Mouse (Mus musculus) liver, postnatal 0 days (tissue): ENCODE data around the gene H2-K1. TPM values are rescaled to one million over a fixed set of nuclear protein-coding genes. Genes with fewer than 3 reads are reported as not detected.

ENCODE experiments used
- ATAC-seq: fragments of 200-750 bp; cut with Nextera tagmentation; 2 replicates; pipeline ENCODE4 v1.8.0; 2017; ENCODE audit warnings: mild to moderate bottlenecking, moderate library complexity
- DNase-seq: peaks from one replicate; pipeline ENCODE4 v3.0.0-alpha.2; 2016
- H3K27ac ChIP-seq: fragments of 300-500 bp; sonication (generic); 2 replicates; pipeline ENCODE4 v1.5.1; 2014; ENCODE audit warnings: antibody characterized with exemption, moderate library complexity, mild to moderate bottlenecking, low read depth
- H3K27me3 ChIP-seq: fragments of 300-500 bp; sonication (generic); 2 replicates; pipeline ENCODE4 v1.6.1; 2014; ENCODE audit warnings: low read length, control low read depth, mixed read lengths; ENCODE audit not compliant: insufficient read depth
- H3K36me3 ChIP-seq: fragments of 300-500 bp; sonication (generic); replicated peaks from 2 replicates; pipeline ENCODE4 v1.6.1; 2014; ENCODE audit warnings: mild to moderate bottlenecking, control low read depth, low read length, moderate library complexity, mixed read lengths; ENCODE audit not compliant: insufficient read depth
- H3K4me1 ChIP-seq: fragments of 300-500 bp; sonication (generic); 2 replicates; pipeline ENCODE4 v1.6.1; 2014; ENCODE audit warnings: antibody characterized with exemption, mild to moderate bottlenecking, control low read depth; ENCODE audit not compliant: insufficient read depth
- H3K4me2 ChIP-seq: fragments of 300-500 bp; sonication (generic); 2 replicates; pipeline ENCODE4 v1.6.1; 2014; ENCODE audit warnings: low read depth, mild to moderate bottlenecking, low read length, moderate library complexity, mixed read lengths
- H3K4me3 ChIP-seq: fragments of 300-500 bp; sonication (generic); 2 replicates; pipeline ENCODE4 v1.5.1; 2014; ENCODE audit warnings: low read depth, low read length
- H3K9ac ChIP-seq: fragments of 300-500 bp; sonication (generic); replicated peaks from 2 replicates; pipeline ENCODE4 v1.6.1; 2014; ENCODE audit warnings: mild to moderate bottlenecking, moderate library complexity
- H3K9me3 ChIP-seq: fragments of 300-500 bp; sonication (generic); 2 replicates; pipeline ENCODE4 v1.6.1; 2016; ENCODE audit warnings: mild to moderate bottlenecking, control low read depth, low read length, mixed read lengths
- CTCF ChIP-seq: sonication (generic); IDR thresholded peaks from 2 replicates; pipeline ENCODE4 v1.5.1; 2016; ENCODE audit warnings: antibody characterized with exemption, low read depth
- EP300 ChIP-seq: IDR thresholded peaks from 2 replicates; pipeline ENCODE4 v1.6.1; 2016; ENCODE audit warnings: antibody characterized with exemption, low read depth, mild to moderate bottlenecking
- WGBS: fragments of 180-500 bp; shearing (Covaris S2); extraction: QIAGEN DNeasy Blood & Tissue Kit; methylation state at CpG from one replicate; pipeline ENCODE4 v1.1.7; 2014; ENCODE audit not compliant: insufficient replicate concordance; 5-methylcytosine and 5-hydroxymethylcytosine counted together
- polyA plus RNA-seq: library from polyadenylated mRNA; unstranded; fragments of >200 nt; fragmentation: Nextera tagmentation; extraction: Ambion mirVana; gene quantifications from 2 replicates; pipeline ENCODE4 v1.2.1, GENCODE M21; 2015

H2-K1 gene
- polyA plus RNA-seq, 1 experiment from 2014 or later = 288 TPM

- Histone ChIP-seq H3K27me3 (no peaks in the 10 kb centered on the region), H3K9ac (peak overlapping the region; percentile 88), H3K4me1 (peaks cover 40% of the 10 kb centered on the region), H3K4me2 (peak overlapping the region; percentile 94), H3K36me3 (peaks cover 44% of the 10 kb centered on the region), H3K4me3 (peak overlapping the region; percentile 79), H3K27ac (peak overlapping the region; percentile 96), H3K9me3 (no peaks in the 10 kb centered on the region)
- no peak for TF ChIP-seq EP300
- no peak for TF ChIP-seq CTCF
- peak; percentile 84 for DNase-seq
- WGBS = under 1% methylated on average over 22 of the region's 48 CpGs
- peak; percentile 44 for ATAC-seq
These were observed 32.1 kb upstream of the H2-K1 start for GRCm38 (mm10) chr17:34032174-34032632.

- H3K9me3 ChIP-seq = no peaks in the 10 kb centered on the region
- H3K27me3 ChIP-seq = no peaks in the 10 kb centered on the region
- peaks cover 40% of the 10 kb centered on the region for H3K36me3 ChIP-seq
- TF ChIP-seq EP300 (peak; percentile 53; the same call in 1 of the 2 replicates), CTCF (no peak)
- H3K4me1 ChIP-seq = peaks cover 45% of the 10 kb centered on the region
- peak; percentile 79 for ATAC-seq
- peak within 1 kb of the TSS; percentile 94 for H3K4me2 ChIP-seq
- peak within 1 kb of the TSS; percentile 96 for H3K27ac ChIP-seq
- DNase-seq = peak; percentile 99
- peak within 1 kb of the TSS; percentile 88 for H3K9ac ChIP-seq
- peak within 1 kb of the TSS; percentile 79 for H3K4me3 ChIP-seq
- WGBS = under 1% methylated on average over 70 of the region's 88 CpGs
These were observed 31.5 kb upstream of the H2-K1 start, which contains the start of the genes Slc39a7 and Rxrb for GRCm38 (mm10) chr17:34031465-34032173. Slc39a7 (minus strand) TSS chr17:34031682. Rxrb (plus strand) TSS chr17:34031812.

- WGBS = 3% methylated on average over 20 of the region's 20 CpGs
- H3K9ac ChIP-seq = peak overlapping the region; percentile 81
- no peaks in the 10 kb centered on the region for H3K9me3 ChIP-seq
- no peaks in the 10 kb centered on the region for H3K27me3 ChIP-seq
- DNase-seq = no peak
- H3K4me1 ChIP-seq = peaks cover 49% of the 10 kb centered on the region
- peak overlapping the region; percentile 96 for H3K27ac ChIP-seq
- ATAC-seq = peak; percentile 2; the same call in 1 of the 2 replicates
- H3K4me2 ChIP-seq = peak overlapping the region; percentile 94
- peaks cover 33% of the 10 kb centered on the region for H3K36me3 ChIP-seq
- peak overlapping the region; percentile 79 for H3K4me3 ChIP-seq
- TF ChIP-seq EP300 = no peak
- no peak for TF ChIP-seq CTCF
These were observed 30.7 kb upstream of the H2-K1 start for GRCm38 (mm10) chr17:34030861-34031326.

GRCm38 (mm10) chr17:34029890-34030595 lies 29.9 kb upstream of the H2-K1 start:
- TF ChIP-seq EP300 (no peak), CTCF (no peak)

GRCm38 (mm10) chr17:34029150-34029889 lies 29.2 kb upstream of the H2-K1 start:
- ATAC-seq = no peak
- Histone ChIP-seq H3K36me3 (peaks cover 24% of the 10 kb centered on the region), H3K4me1 (peaks cover 59% of the 10 kb centered on the region), H3K9me3 (no peaks in the 10 kb centered on the region), H3K4me3 (peak overlapping the region; percentile 79; the same call in 1 of the 2 replicates), H3K27ac (no peak overlapping the region), H3K4me2 (peak overlapping the region; percentile 94), H3K27me3 (no peaks in the 10 kb centered on the region), H3K9ac (no peak overlapping the region)
- WGBS = 79% methylated on average over 18 of the region's 18 CpGs
- no peak for TF ChIP-seq CTCF
- no peak for TF ChIP-seq EP300
- DNase-seq = peak; percentile 9

More at GRCm38 (mm10) chr17:34029890-34030595, 29.9 kb upstream of the H2-K1 start:
- DNase-seq (peak; percentile 13), ATAC-seq (no peak)
- 80% methylated on average over 21 of the region's 21 CpGs for WGBS
- peak overlapping the region; percentile 96; the same call in 1 of the 2 replicates for H3K27ac ChIP-seq
- H3K4me3 ChIP-seq = peak overlapping the region; percentile 79
- peaks cover 58% of the 10 kb centered on the region for H3K4me1 ChIP-seq
- peak overlapping the region; percentile 81 for H3K9ac ChIP-seq
- H3K9me3 ChIP-seq = no peaks in the 10 kb centered on the region
- no peaks in the 10 kb centered on the region for H3K27me3 ChIP-seq
- peaks cover 27% of the 10 kb centered on the region for H3K36me3 ChIP-seq
- H3K4me2 ChIP-seq = peak overlapping the region; percentile 94
